Mouse (Mus musculus): ENCODE results near the gene Gnptab. TPM values are rescaled to one million over a fixed set of nuclear protein-coding genes. Genes with fewer than 3 reads are reported as not detected.

The Gnptab gene
- total and polyA plus RNA-seq, 3 experiments = 14.2 to 24.1 TPM; not detected in 1

GRCm38 (mm10) chr10:88417686-88418085, 38.8 kb downstream of the Gnptab start:
- Histone ChIP-seq H3K79me2 (ENCODE audit: control insufficient read depth, insufficient read depth, low read length, poor library complexity) (no peaks in the 10 kb centered on the region), H3K9me3 (replicated peaks; ENCODE audit: insufficient read depth, low read length) (no peaks in the 10 kb centered on the region), H3K9ac (ENCODE audit: control insufficient read depth, low read depth, low read length, poor library complexity, severe bottlenecking) (no peak overlapping the region), H3K4me1 (ENCODE audit: control insufficient read depth in 1 of 2, insufficient read depth in 2 of 2, low read length in 2 of 2) (no peaks in the 10 kb centered on the region), H3K27ac (ENCODE audit: control insufficient read depth, low read depth, low read length) (no peak overlapping the region), H3K4me3 (ENCODE audit: control insufficient read depth in 1 of 2, insufficient read depth in 1 of 2, low read depth in 2 of 2, low read length in 2 of 2) (no peak overlapping the region), H3K27me3 (ENCODE audit: control insufficient read depth in 1 of 2, insufficient read depth in 2 of 2, low read length in 2 of 2) (no peaks in the 10 kb centered on the region), H3K36me3 (ENCODE audit: control insufficient read depth in 1 of 2, insufficient read depth in 2 of 2, low read length in 2 of 2) (peaks cover 0 to 10% of the 10 kb centered on the region in 2 experiments; a peak in 2 of 4 replicates)
- TF ChIP-seq CHD2 (IDR thresholded peaks at IDR 0.05; ENCODE audit: low read length) = no peak
- no peak for TF ChIP-seq ELF1 (IDR thresholded peaks at IDR 0.05; ENCODE audit: low read depth, low read length)
- TF ChIP-seq USF1 (IDR thresholded peaks at IDR 0.05; ENCODE audit: low read depth, low read length) = no peak
- TF ChIP-seq USF2 (IDR thresholded peaks at IDR 0.05; ENCODE audit: borderline replicate concordance in 1 of 2, insufficient read depth in 1 of 2, low read depth in 1 of 2, low read length in 2 of 2) = no peak
- TF ChIP-seq ZKSCAN1 (IDR thresholded peaks at IDR 0.05; ENCODE audit: low read depth, low read length) = no peak
- TF ChIP-seq HCFC1 (IDR thresholded peaks at IDR 0.05; ENCODE audit: low read depth, low read length) = no peak
- TF ChIP-seq NELFE (IDR thresholded peaks at IDR 0.05; ENCODE audit: low read depth, low read length) = no peak
- TF ChIP-seq MAFK (IDR thresholded peaks at IDR 0.05; ENCODE audit: borderline replicate concordance, low read depth, low read length) = no peak
- no peak for TF ChIP-seq TCF12 (IDR thresholded peaks at IDR 0.05; ENCODE audit: low read depth, low read length)
- DNase-seq (ENCODE audit: low read depth, low spot score) = no peak

DNA sequence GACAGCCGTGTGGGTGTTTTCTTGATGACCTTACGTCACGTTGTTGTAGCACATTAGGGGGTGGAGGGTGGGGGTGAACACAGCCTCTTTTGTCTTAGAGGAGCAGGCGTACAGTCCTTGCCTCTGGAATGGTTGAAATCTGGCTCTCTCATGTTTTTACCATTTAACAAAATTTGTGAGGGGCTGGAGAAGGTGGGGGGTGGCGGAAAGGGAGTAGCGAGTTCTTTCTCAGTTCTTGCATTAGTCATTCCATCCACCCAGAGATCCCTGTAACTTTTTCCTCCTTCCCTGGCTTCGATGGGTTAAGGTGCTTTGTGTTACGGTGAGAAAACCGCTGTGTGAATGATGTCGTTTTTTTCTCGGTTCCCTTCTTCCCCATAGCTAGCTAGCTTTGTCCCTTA, 41.2 kb downstream of the Gnptab start:
- Histone ChIP-seq H3K4me1 (ENCODE audit: control insufficient read depth in 1 of 2, insufficient read depth in 2 of 2, low read length in 2 of 2) (no peaks in the 10 kb centered on the region), H3K79me2 (ENCODE audit: control insufficient read depth, insufficient read depth, low read length, poor library complexity) (no peaks in the 10 kb centered on the region), H3K4me3 (ENCODE audit: control insufficient read depth in 1 of 2, insufficient read depth in 1 of 2, low read depth in 2 of 2, low read length in 2 of 2) (no peak overlapping the region), H3K9ac (ENCODE audit: control insufficient read depth, low read depth, low read length, poor library complexity, severe bottlenecking) (no peak overlapping the region), H3K9me3 (replicated peaks; ENCODE audit: insufficient read depth, low read length) (no peaks in the 10 kb centered on the region), H3K27ac (ENCODE audit: control insufficient read depth, low read depth, low read length) (no peak overlapping the region), H3K36me3 (ENCODE audit: control insufficient read depth in 1 of 2, insufficient read depth in 2 of 2, low read length in 2 of 2) (peaks cover 0 to 7% of the 10 kb centered on the region in 2 experiments; a peak in 2 of 4 replicates), H3K27me3 (ENCODE audit: control insufficient read depth in 1 of 2, insufficient read depth in 2 of 2, low read length in 2 of 2) (no peaks in the 10 kb centered on the region)
- DNase-seq (ENCODE audit: low read depth, low spot score) = no peak
- TF ChIP-seq EP300 (IDR thresholded peaks at IDR 0.05; ENCODE audit: low read depth in 1 of 2, low read length in 2 of 2) (no peak), TCF12 (IDR thresholded peaks at IDR 0.05; ENCODE audit: low read depth, low read length) (no peak), CHD2 (IDR thresholded peaks at IDR 0.05; ENCODE audit: low read length) (no peak), TBP (IDR thresholded peaks at IDR 0.05; ENCODE audit: low read depth, low read length) (no peak), HCFC1 (IDR thresholded peaks at IDR 0.05; ENCODE audit: low read depth, low read length) (no peak), NRF1 (IDR thresholded peaks at IDR 0.05; ENCODE audit: insufficient read depth, low read depth, low read length, poor library complexity, severe bottlenecking) (no peak), ETS1 (IDR thresholded peaks at IDR 0.05; ENCODE audit: low read depth, low read length) (no peak)
